Mouse (Mus musculus): ENCODE data around the gene Tab2.
"Not testable (repeated sequence)": the region's sequence is repeated elsewhere in the genome, so short reads cannot be mapped to it uniquely, and the experiment has no call there.

Tab2 gene

GRCm38 (mm10) chr10:7888256-7888868 lies 67.7 kb downstream of the Tab2 start:
- no peak for DNase-seq (ENCODE audit: low read depth, low spot score)

GRCm38 (mm10) chr10:7883524-7883923 lies 72.5 kb downstream of the Tab2 start:
- DNase-seq (ENCODE audit: low read depth, low spot score), result peak; percentile 72

- no peak for DNase-seq (ENCODE audit: low read depth, low spot score)
Measured at GRCm38 (mm10) chr10:7881971-7882370, 74.1 kb downstream of the Tab2 start.

GRCm38 (mm10) chr10:7880283-7880682 lies 75.7 kb downstream of the Tab2 start:
- DNase-seq (ENCODE audit: low read depth, low spot score), result not testable (repeated sequence)

GRCm38 (mm10) chr10:7874194-7874593 lies 81.8 kb downstream of the Tab2 start:
- DNase-seq (ENCODE audit: low read depth, low spot score), result no peak

- no peak for DNase-seq (ENCODE audit: low read depth, low spot score)
Measured at GRCm38 (mm10) chr10:7871381-7872020, 84.5 kb downstream of the Tab2 start.

GRCm38 (mm10) chr10:7870571-7871315 lies 85.3 kb downstream of the Tab2 start:
- peak; percentile 77 for DNase-seq (ENCODE audit: low read depth, low spot score)

GRCm38 (mm10) chr10:7869746-7870145 lies 86.3 kb downstream of the Tab2 start:
- no peak for DNase-seq (ENCODE audit: low read depth, low spot score)

GRCm38 (mm10) chr10:7867666-7868030 lies 88.4 kb downstream of the Tab2 start:
- DNase-seq (ENCODE audit: low read depth, low spot score), result no peak

GRCm38 (mm10) chr10:7866762-7867665 lies 89.0 kb downstream of the Tab2 start:
- no peak for DNase-seq (ENCODE audit: low read depth, low spot score)

GRCm38 (mm10) chr10:7864806-7865205 lies 91.2 kb downstream of the Tab2 start:
- DNase-seq (ENCODE audit: low read depth, low spot score), result no peak

GRCm38 (mm10) chr10:7864184-7864583 lies 91.8 kb downstream of the Tab2 start:
- no peak for DNase-seq (ENCODE audit: low read depth, low spot score)

- no peak for DNase-seq (ENCODE audit: low read depth, low spot score)
Measured at GRCm38 (mm10) chr10:7863411-7863810, 92.6 kb downstream of the Tab2 start.

GRCm38 (mm10) chr10:7861937-7862657 lies 93.9 kb downstream of the Tab2 start:
- DNase-seq (ENCODE audit: low read depth, low spot score), result no peak

- no peak for DNase-seq (ENCODE audit: low read depth, low spot score)
Measured at GRCm38 (mm10) chr10:7861259-7861936, 94.6 kb downstream of the Tab2 start.

GRCm38 (mm10) chr10:7860494-7860893 lies 95.5 kb downstream of the Tab2 start:
- no peak for DNase-seq (ENCODE audit: low read depth, low spot score)

Data from ES-CJ7 (cell line).